Mouse (Mus musculus) heart, embryonic 13.5 days (tissue): Measurements from ENCODE around the gene Kcnq1. TPM values are rescaled to one million over a fixed set of nuclear protein-coding genes. Genes with fewer than 3 reads are reported as not detected.

Experiments used
- ATAC-seq: fragments of 200-750 bp; cut with Nextera tagmentation; 2 replicates; pipeline ENCODE4 v1.8.0; 2017; ENCODE audit warnings: moderate TSS enrichment; ENCODE audit not compliant: insufficient number of reproducible peaks, low FRiP score, low TSS enrichment; ENCODE audit errors: extremely low read depth
- H3K27ac ChIP-seq: fragments of 300-500 bp; sonication (generic); replicated peaks from 2 replicates; pipeline ENCODE4 v1.5.1; 2015; ENCODE audit warnings: moderate library complexity, mild to moderate bottlenecking, inconsistent platforms
- H3K27me3 ChIP-seq: fragments of 300-500 bp; sonication (generic); replicated peaks from 2 replicates; pipeline ENCODE4 v1.6.1; 2015; ENCODE audit warnings: mild to moderate bottlenecking, inconsistent platforms
- H3K36me3 ChIP-seq: fragments of 300-500 bp; sonication (generic); 2 replicates; pipeline ENCODE4 v1.6.1; 2015; ENCODE audit warnings: mild to moderate bottlenecking, inconsistent platforms
- H3K4me1 ChIP-seq: fragments of 300-500 bp; sonication (generic); 2 replicates; pipeline ENCODE4 v1.6.1; 2015; ENCODE audit warnings: inconsistent platforms
- H3K4me2 ChIP-seq: fragments of 300-500 bp; sonication (generic); 2 replicates; pipeline ENCODE4 v1.6.1; 2015; ENCODE audit warnings: inconsistent platforms, mild to moderate bottlenecking, moderate library complexity
- H3K4me3 ChIP-seq: fragments of 300-500 bp; sonication (generic); 2 replicates; pipeline ENCODE4 v1.5.1; 2015; ENCODE audit warnings: moderate library complexity, mild to moderate bottlenecking, inconsistent platforms
- H3K9ac ChIP-seq: fragments of 300-500 bp; sonication (generic); 2 replicates; pipeline ENCODE4 v1.6.1; 2015; ENCODE audit warnings: inconsistent platforms, mild to moderate bottlenecking, moderate library complexity
- H3K9me3 ChIP-seq: fragments of 300-500 bp; sonication (generic); 2 replicates; pipeline ENCODE4 v1.6.1; 2016; ENCODE audit warnings: inconsistent platforms
- WGBS: fragments of 180-500 bp; shearing (Covaris S2); methylation state at CpG from one replicate; pipeline ENCODE4 v1.1.7; 2015; ENCODE audit warnings: mixed read lengths; 5-methylcytosine and 5-hydroxymethylcytosine counted together
- polyA plus RNA-seq: library from polyadenylated mRNA; unstranded; fragments of >200 nt; fragmentation: Nextera tagmentation; extraction: Ambion mirVana; gene quantifications from 2 replicates; pipeline ENCODE4 v1.2.1, GENCODE M21; 2015

Gene Kcnq1
- polyA plus RNA-seq, 1 experiment from 2014 or later: 15.6 TPM

- Histone ChIP-seq H3K9me3 (no peaks in the 10 kb centered on the region), H3K4me2 (peak overlapping the region; percentile 28), H3K27me3 (peaks cover 7% of the 10 kb centered on the region; the same call in 1 of the 2 replicates), H3K9ac (peak overlapping the region; percentile 37; the same call in 1 of the 2 replicates), H3K4me3 (no peak overlapping the region), H3K4me1 (peaks cover 44% of the 10 kb centered on the region), H3K27ac (0 out of 2 replicates have a peak overlapping the region, but pooled peaks have one; percentile 8), H3K36me3 (no peaks in the 10 kb centered on the region)
- 30% methylated on average over 12 of the region's 12 CpGs for WGBS
- ATAC-seq: no peak
Observed at GRCm38 (mm10) chr7:143343781-143344306, 237.7 kb downstream of the Kcnq1 start.

DNA sequence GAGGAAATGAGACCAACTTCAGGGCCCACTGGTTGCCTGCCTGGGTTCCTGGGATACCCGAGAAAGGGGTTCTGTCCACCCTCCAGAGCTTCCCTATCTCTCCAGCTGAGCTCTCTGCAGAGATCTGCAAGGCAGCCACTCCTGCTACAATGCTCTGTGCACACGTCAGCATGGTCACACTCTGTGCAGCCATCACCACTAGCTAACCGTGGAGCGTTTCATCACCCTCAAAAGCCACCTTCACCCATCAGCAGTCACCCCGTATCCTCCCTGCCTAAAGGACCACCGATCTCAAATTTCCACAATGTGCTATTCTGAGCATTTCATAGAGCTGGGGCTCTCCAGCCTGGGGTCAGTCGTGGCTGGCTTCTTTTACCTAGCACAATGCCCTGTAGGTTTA, 243.1 kb downstream of the Kcnq1 start:
- 27% methylated on average over 7 of the region's 7 CpGs for WGBS
- ATAC-seq: no peak

DNA sequence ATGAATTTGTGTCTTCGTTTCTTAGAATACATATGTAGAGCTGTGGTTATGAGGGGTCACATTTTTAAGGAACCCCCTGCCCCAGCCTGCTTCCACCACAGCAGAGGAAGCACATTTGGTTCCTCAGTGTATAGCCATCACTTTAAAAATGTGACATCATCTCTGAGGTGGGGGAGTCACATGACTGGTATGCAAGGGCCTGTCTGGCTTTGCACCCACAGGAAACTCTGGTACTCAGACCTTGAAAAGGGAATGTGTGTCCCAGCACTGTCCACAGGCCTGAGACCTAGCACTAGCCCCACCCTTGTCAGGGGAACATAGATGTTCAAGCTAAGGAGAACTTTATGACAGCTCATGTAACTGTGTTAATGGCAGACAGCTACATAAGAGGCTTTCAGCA, 243.7 kb downstream of the Kcnq1 start:
- H3K27ac ChIP-seq: peak overlapping the region; percentile 83
- peaks cover 37% of the 10 kb centered on the region for H3K4me1 ChIP-seq
- no peaks in the 10 kb centered on the region for H3K36me3 ChIP-seq
- no peak for ATAC-seq
- H3K9me3 ChIP-seq: no peaks in the 10 kb centered on the region
- H3K9ac ChIP-seq: no peak overlapping the region
- WGBS: 48% methylated on average over 1 of the region's 1 CpGs
- H3K4me2 ChIP-seq: no peak overlapping the region
- no peak overlapping the region for H3K4me3 ChIP-seq
- peaks cover 5% of the 10 kb centered on the region; the same call in 1 of the 2 replicates for H3K27me3 ChIP-seq

More for the DNA sequence above, 243.1 kb downstream of the Kcnq1 start:
- Histone ChIP-seq H3K36me3 (no peaks in the 10 kb centered on the region), H3K9me3 (no peaks in the 10 kb centered on the region), H3K4me1 (peaks cover 35% of the 10 kb centered on the region), H3K27ac (peak overlapping the region; percentile 83), H3K27me3 (peaks cover 7% of the 10 kb centered on the region; the same call in 1 of the 2 replicates), H3K4me3 (no peak overlapping the region), H3K9ac (peak overlapping the region; percentile 20; the same call in 1 of the 2 replicates), H3K4me2 (no peak overlapping the region)

- 29% methylated on average over 5 of the region's 5 CpGs for whole genome bisulfite sequencing
- Histone ChIP-seq H3K36me3 (no peaks in the 10 kb centered on the region), H3K4me3 (no peak overlapping the region), H3K9me3 (no peaks in the 10 kb centered on the region), H3K27ac (peak overlapping the region; percentile 73), H3K4me1 (peaks cover 65% of the 10 kb centered on the region), H3K4me2 (no peak overlapping the region), H3K9ac (no peak overlapping the region), H3K27me3 (no peaks in the 10 kb centered on the region)
- ATAC-seq: no peak
Observed at GRCm38 (mm10) chr7:143355831-143356230, 249.7 kb downstream of the Kcnq1 start.

- Histone ChIP-seq H3K4me3 (no peak overlapping the region), H3K27ac (peak overlapping the region; percentile 67), H3K4me1 (peaks cover 67% of the 10 kb centered on the region), H3K27me3 (no peaks in the 10 kb centered on the region), H3K36me3 (no peaks in the 10 kb centered on the region), H3K9me3 (no peaks in the 10 kb centered on the region), H3K4me2 (no peak overlapping the region), H3K9ac (0 out of 2 replicates have a peak overlapping the region, but pooled peaks have one; percentile 2)
- no peak for ATAC-seq
- WGBS: 30% methylated on average over 1 of the region's 1 CpGs
Observed at GRCm38 (mm10) chr7:143357109-143357508, 250.9 kb downstream of the Kcnq1 start.

DNA sequence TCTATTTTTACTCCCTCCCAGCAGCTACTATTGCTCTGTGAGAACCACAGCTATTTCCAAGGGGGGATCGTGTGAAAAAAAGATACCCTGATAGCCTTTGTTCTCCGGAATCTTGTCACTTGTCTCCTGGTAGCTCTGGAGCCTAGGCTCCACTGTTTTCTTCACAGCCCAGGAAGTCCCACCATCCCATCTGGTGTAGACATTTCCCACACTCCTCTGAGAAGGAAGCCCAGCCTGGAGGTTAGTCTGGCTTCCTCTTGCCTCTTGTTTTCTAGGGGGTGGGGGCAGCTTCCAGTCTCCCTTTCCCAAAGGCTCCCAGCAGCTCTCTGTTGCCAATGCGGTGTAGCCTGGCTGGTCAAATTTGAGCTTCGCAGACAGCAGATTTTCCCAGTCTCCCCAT, 251.7 kb downstream of the Kcnq1 start:
- Histone ChIP-seq H3K4me1 (peaks cover 70% of the 10 kb centered on the region), H3K36me3 (0 out of 2 replicates have a peak, but pooled peaks cover under 1% of the 10 kb centered on the region), H3K9ac (peak overlapping the region; percentile 2; the same call in 1 of the 2 replicates), H3K27ac (peak overlapping the region; percentile 67), H3K27me3 (no peaks in the 10 kb centered on the region), H3K4me2 (no peak overlapping the region), H3K4me3 (no peak overlapping the region), H3K9me3 (no peaks in the 10 kb centered on the region)
- WGBS: 24% methylated on average over 4 of the region's 4 CpGs
- ATAC-seq: no peak

- H3K4me2 ChIP-seq: no peak overlapping the region
Observed at GRCm38 (mm10) chr7:143359762-143360161, 253.6 kb downstream of the Kcnq1 start.

DNA sequence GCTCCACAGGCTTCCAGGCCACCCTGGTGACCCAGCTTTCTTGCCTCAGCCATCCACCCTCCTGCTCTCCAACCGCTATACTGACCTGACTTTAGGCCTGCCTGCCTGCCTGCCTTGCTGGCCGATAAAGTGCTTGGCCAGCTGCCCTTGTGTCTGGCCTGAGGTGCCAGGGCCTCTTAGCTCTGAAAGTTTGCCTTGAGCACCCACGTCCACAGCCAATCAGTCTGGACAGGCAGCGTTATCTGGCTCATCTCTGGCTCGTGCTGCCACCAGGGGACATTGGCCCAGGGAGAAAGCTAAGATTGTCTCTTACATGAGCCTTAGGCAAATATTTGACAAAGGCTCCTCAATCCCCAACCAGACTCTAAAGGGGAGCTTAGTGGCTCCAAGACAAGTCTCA, 254.6 kb downstream of the Kcnq1 start:
- 41% methylated on average over 5 of the region's 5 CpGs for WGBS
- H3K4me3 ChIP-seq: no peak overlapping the region
- H3K9ac ChIP-seq: no peak overlapping the region
- H3K4me2 ChIP-seq: no peak overlapping the region
- ATAC-seq: no peak
- H3K27me3 ChIP-seq: no peaks in the 10 kb centered on the region
- H3K27ac ChIP-seq: peak overlapping the region; percentile 73; the same call in 1 of the 2 replicates
- peaks cover 4% of the 10 kb centered on the region; the same call in 1 of the 2 replicates for H3K36me3 ChIP-seq
- no peaks in the 10 kb centered on the region for H3K9me3 ChIP-seq
- H3K4me1 ChIP-seq: peaks cover 88% of the 10 kb centered on the region

More at GRCm38 (mm10) chr7:143359762-143360161, 253.6 kb downstream of the Kcnq1 start:
- Histone ChIP-seq H3K27me3 (no peaks in the 10 kb centered on the region), H3K36me3 (peaks cover 4% of the 10 kb centered on the region; the same call in 1 of the 2 replicates), H3K9ac (no peak overlapping the region), H3K27ac (no peak overlapping the region), H3K4me1 (peaks cover 88% of the 10 kb centered on the region), H3K9me3 (no peaks in the 10 kb centered on the region), H3K4me3 (no peak overlapping the region)
- WGBS: 71% methylated on average over 1 of the region's 1 CpGs
- ATAC-seq: no peak

DNA sequence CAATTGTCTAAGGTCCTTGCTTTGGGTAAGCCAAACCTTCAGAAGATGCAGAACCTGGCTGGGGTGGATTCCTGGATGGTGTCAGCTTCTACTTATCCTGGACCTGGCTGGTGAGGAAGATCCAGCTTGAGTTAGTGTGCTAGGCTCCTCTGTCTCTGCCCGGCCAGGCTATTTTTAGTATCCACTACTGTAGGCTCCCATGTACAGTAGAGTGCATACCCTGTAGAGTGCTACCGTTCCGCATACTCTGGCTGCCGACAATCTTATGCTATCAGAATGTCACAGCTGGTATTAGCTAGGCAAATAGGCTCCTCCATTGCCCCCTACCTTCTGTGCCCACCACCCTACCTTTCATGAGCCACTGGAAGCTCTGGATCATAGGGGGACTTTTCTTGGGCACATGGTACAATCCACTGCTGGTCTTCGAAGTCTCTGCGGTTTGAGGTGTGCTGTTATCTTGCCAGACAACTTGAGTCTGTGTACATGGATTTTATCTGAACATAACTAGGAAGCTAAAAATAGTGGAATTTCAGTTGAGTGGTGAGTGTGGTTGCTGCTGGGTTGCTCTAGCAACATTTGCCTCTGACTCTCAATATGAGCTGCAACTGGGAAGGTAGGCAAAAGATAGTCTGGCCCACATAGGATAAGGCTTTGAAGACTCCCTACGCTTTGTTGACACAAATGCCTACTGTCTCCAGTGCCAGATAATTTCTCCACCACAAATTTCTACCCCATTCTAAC, 258.1 kb downstream of the Kcnq1 start:
- peak; percentile 34; the same call in 1 of the 2 replicates for ATAC-seq
- H3K4me2 ChIP-seq: peak overlapping the region; percentile 50
- 32% methylated on average over 7 of the region's 7 CpGs for WGBS

DNA sequence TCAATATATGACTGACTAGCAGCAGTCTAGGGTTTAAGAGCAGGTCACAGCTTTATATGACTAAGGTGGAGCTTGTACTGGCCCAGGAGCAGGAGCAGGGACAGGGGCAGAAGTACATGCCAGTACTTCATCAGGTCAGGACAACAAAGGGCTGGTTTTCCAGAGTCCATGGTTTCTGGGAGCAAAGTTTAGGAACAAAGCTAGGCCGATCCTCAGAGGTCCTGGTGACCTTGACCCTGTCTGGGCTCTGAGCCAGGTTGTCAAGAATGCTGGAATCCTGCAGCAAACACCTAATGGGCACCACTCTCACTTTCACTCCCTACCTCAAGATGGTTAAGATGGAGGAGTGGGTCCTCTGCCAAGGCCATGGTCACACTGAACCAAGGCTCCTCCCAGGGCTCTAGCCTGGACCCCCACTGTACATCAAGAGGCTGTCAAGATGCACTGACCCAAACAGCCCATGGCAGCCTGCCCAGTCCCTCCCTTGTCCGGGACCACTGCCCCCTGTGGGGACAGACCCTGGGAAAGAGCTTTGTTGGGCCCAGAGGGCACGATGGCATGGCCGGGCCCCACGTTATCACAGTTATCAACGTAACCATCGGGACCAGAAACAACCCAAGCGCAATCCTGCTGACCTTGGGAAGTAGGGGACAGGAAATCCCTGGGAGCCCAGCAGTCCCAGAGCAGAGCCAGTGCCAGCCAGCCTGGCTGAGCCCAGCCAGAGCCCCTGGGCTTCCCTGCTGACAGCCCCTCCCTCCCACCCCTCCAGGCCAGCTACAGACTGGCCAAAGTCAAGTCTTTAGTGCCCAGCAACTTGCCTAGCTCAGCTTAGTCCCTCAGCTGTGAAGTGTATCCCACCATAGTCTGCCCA, 259.0 kb downstream of the Kcnq1 start:
- no peaks in the 10 kb centered on the region for H3K27me3 ChIP-seq
- peaks cover 4% of the 10 kb centered on the region; the same call in 1 of the 2 replicates for H3K36me3 ChIP-seq
- ATAC-seq: no peak
- peak overlapping the region; percentile 88 for H3K27ac ChIP-seq
- H3K9me3 ChIP-seq: no peaks in the 10 kb centered on the region
- WGBS: 26% methylated on average over 8 of the region's 8 CpGs
- H3K4me1 ChIP-seq: peaks cover 76% of the 10 kb centered on the region
- no peak overlapping the region for H3K4me3 ChIP-seq
- H3K4me2 ChIP-seq: peak overlapping the region; percentile 50
- H3K9ac ChIP-seq: peak overlapping the region; percentile 48

More for the DNA sequence above, 258.1 kb downstream of the Kcnq1 start:
- peak overlapping the region; percentile 6; the same call in 1 of the 2 replicates for H3K4me3 ChIP-seq
- H3K27me3 ChIP-seq: no peaks in the 10 kb centered on the region
- H3K36me3 ChIP-seq: peaks cover 4% of the 10 kb centered on the region; the same call in 1 of the 2 replicates
- H3K4me1 ChIP-seq: peaks cover 85% of the 10 kb centered on the region
- peak overlapping the region; percentile 88 for H3K27ac ChIP-seq
- no peaks in the 10 kb centered on the region for H3K9me3 ChIP-seq
- H3K9ac ChIP-seq: peak overlapping the region; percentile 58
